Mouse (Mus musculus): ENCODE measurements at regions not wholly inside any gene's neighbourhood (a gene's known extent, or its start where the extent isn't known, plus 50 kb on each side); places are given as distances from the start of the nearest gene placed in this dataset.

DNA sequence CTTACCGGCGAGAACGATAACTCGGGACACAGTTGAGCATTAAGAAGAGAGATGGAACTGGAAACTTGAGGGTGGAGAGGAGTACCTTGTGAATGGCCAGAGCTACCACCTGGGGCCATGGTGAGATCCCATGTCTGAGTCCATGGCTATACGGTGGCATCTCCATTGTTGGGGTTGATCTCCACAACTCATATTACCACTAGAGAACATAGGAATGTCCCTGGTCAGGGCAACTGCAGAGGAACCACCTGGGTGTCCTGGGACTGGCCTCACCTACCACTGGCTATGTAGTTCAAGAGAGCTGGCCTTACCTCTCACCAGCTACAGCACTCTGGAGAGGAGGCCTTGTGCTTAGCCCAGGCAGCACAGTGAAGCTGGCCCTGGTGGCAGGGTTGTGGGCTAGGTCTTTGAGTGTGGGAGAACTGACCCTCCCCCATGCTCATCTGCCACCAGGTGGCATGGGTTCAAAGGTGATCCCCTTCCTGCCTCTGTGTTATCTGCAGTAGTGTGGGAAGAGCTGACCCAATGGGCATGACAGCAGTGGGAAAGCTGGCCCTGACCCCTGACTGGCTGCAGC is 242.7 kb upstream of the Paip1 start:
- TF ChIP-seq POLR2A (IDR thresholded peaks at IDR 0.05; ENCODE audit: extremely low read depth, insufficient read depth, low read length), result no peak
- TF ChIP-seq CTCF (IDR thresholded peaks at IDR 0.05; ENCODE audit: extremely low read depth, insufficient read depth, low read length), result no peak

Measured in cortical plate, adult 2 months (tissue).